In genomic region chr9:31998488-31999280, GRCm38 (mm10) we compare ENCODE assay signal across 25 mouse cellular contexts.
DNase-seq lines count a peak whose midpoint lies in the region; ATAC-seq and TF ChIP-seq lines count a peak whose summit lies in the region.
"Had no signal": no experiment of that assay in that cellular context is flagged by ENCODE, and none has a peak within 500 bp of the region (broad histone marks: within the 10 kb centered on the region; RNA-seq: fewer than 3 reads in every experiment).

No protein-coding gene starts in this region.

- no peak overlapping the region for H3K4me2 ChIP-seq in heart, embryonic 13.5 days
- no peak overlapping the region for H3K4me2 ChIP-seq in liver, postnatal 0 days (ENCODE audit: low read depth, low read length)
- H3K4me2 ChIP-seq in intestine, embryonic 15.5 days (replicated peaks) = no peak overlapping the region
- no peak overlapping the region for H3K4me2 ChIP-seq in stomach, postnatal 0 days (replicated peaks; ENCODE audit: low read depth)
- H3K4me2 ChIP-seq: forebrain, embryonic 13.5 days; hindbrain, embryonic 13.5 days; midbrain, embryonic 15.5 days had no signal

- TF ChIP-seq CTCF in liver, adult 2 months (IDR thresholded peaks at IDR 0.05; ENCODE audit: low read depth, low read length) = no peak
- no peak for TF ChIP-seq CTCF in liver, postnatal 0 days (IDR thresholded peaks at IDR 0.05; ENCODE audit: low read depth)
- TF ChIP-seq CTCF in stomach, postnatal 0 days (IDR thresholded peaks at IDR 0.05; ENCODE audit: low read depth) = no peak

- no peak for TF ChIP-seq POLR2A in liver, adult 2 months (IDR thresholded peaks at IDR 0.05; ENCODE audit: extremely low read depth, insufficient read depth, low read length)

- no peak for TF ChIP-seq EP300 in liver, postnatal 0 days (IDR thresholded peaks at IDR 0.05; ENCODE audit: low read depth)
- no peak for TF ChIP-seq EP300 in stomach, postnatal 0 days (optimal IDR thresholded peaks at IDR 0.05)

- H3K9ac ChIP-seq in heart, embryonic 13.5 days = no peak overlapping the region
- H3K9ac ChIP-seq in liver, adult 2 months (ENCODE audit: low read depth, low read length) = no peak overlapping the region
- no peak overlapping the region for H3K9ac ChIP-seq in liver, postnatal 0 days (replicated peaks)
- H3K9ac ChIP-seq in intestine, embryonic 15.5 days = no peak overlapping the region
- no peak overlapping the region for H3K9ac ChIP-seq in stomach, postnatal 0 days (ENCODE audit: low read length)
- H3K9ac ChIP-seq: forebrain, embryonic 13.5 days; hindbrain, embryonic 13.5 days; limb, embryonic 13.5 days; liver, embryonic 12.5 days; midbrain, embryonic 15.5 days had no signal

- no peak for ATAC-seq in heart, embryonic 13.5 days (ENCODE audit: extremely low read depth, insufficient number of reproducible peaks, low FRiP score, low TSS enrichment)
- no peak for ATAC-seq in liver, postnatal 0 days
- ATAC-seq in intestine, embryonic 15.5 days = 0 out of 2 replicates have a peak, but pooled peaks have one; percentile 19
- peak; percentile 53 for ATAC-seq in stomach, postnatal 0 days (ENCODE audit: low FRiP score, low TSS enrichment)

- no peak for DNase-seq in heart, postnatal 14 days
- no peak for DNase-seq in liver, adult 2 months (ENCODE audit: extremely low read depth, low read depth, low spot score)
- DNase-seq in liver, postnatal 0 days = no peak
- no peak for DNase-seq in stomach, postnatal 0 days (ENCODE audit: low spot score)
- no peak for DNase-seq in urinary bladder, postnatal 36 days (ENCODE audit: low spot score in 2 of 2)
- DNase-seq: adrenal gland, adult 8-10 months; cerebellum, adult 2 months; cerebellum, postnatal 14 days; gastrocnemius, postnatal 10 days; kidney, adult 2 months; kidney, postnatal 36 days; lung, adult 18-20 months; thymus, adult 2 months; thymus, postnatal 36 days had no signal

- H3K4me1 ChIP-seq in heart, embryonic 13.5 days = peaks cover 51% of the 10 kb centered on the region
- peaks cover 40% of the 10 kb centered on the region for H3K4me1 ChIP-seq in liver, adult 2 months (ENCODE audit: control insufficient read depth, insufficient read depth, low read length)
- peaks cover 16% of the 10 kb centered on the region for H3K4me1 ChIP-seq in liver, postnatal 0 days (ENCODE audit: insufficient read depth)
- H3K4me1 ChIP-seq in intestine, embryonic 15.5 days (replicated peaks) = peaks cover 30% of the 10 kb centered on the region
- H3K4me1 ChIP-seq in stomach, postnatal 0 days (replicated peaks; ENCODE audit: control insufficient read depth, insufficient read depth) = peaks cover 6% of the 10 kb centered on the region; the same call in 1 of the 2 replicates

- no peak overlapping the region for H3K4me3 ChIP-seq in heart, embryonic 13.5 days
- no peak overlapping the region for H3K4me3 ChIP-seq in liver, adult 2 months (ENCODE audit: insufficient read depth, low read depth, low read length)
- H3K4me3 ChIP-seq in liver, postnatal 0 days (ENCODE audit: low read depth, low read length) = no peak overlapping the region
- H3K4me3 ChIP-seq in intestine, embryonic 15.5 days (replicated peaks) = no peak overlapping the region
- H3K4me3 ChIP-seq in stomach, postnatal 0 days (ENCODE audit: low read depth, low read length) = no peak overlapping the region
- H3K4me3 ChIP-seq: erythroblast, embryonic 14.5 days; forebrain, embryonic 13.5 days; hindbrain, embryonic 13.5 days; left cerebral cortex, adult 2 months; limb, embryonic 13.5 days; liver, embryonic 12.5 days; midbrain, embryonic 15.5 days had no signal

- intact Hi-C loops in heart, postnatal 14 days (cut with DNase I) = no loop called here

- no peaks in the 10 kb centered on the region for H3K9me3 ChIP-seq in heart, embryonic 13.5 days
- no peaks in the 10 kb centered on the region for H3K9me3 ChIP-seq in liver, postnatal 0 days (ENCODE audit: low read length)
- H3K9me3 ChIP-seq in intestine, embryonic 15.5 days = no peaks in the 10 kb centered on the region
- H3K9me3 ChIP-seq in stomach, postnatal 0 days (ENCODE audit: control insufficient read depth, low read length) = no peaks in the 10 kb centered on the region
- H3K9me3 ChIP-seq: forebrain, embryonic 13.5 days; hindbrain, embryonic 13.5 days; limb, embryonic 13.5 days; liver, embryonic 12.5 days; midbrain, embryonic 15.5 days had no signal

- H3K27me3 ChIP-seq in heart, embryonic 13.5 days (replicated peaks) = no peaks in the 10 kb centered on the region
- H3K27me3 ChIP-seq in liver, adult 2 months (ENCODE audit: control insufficient read depth, insufficient read depth, low read length) = no peaks in the 10 kb centered on the region
- no peaks in the 10 kb centered on the region for H3K27me3 ChIP-seq in liver, postnatal 0 days (ENCODE audit: insufficient read depth, low read length)
- no peaks in the 10 kb centered on the region for H3K27me3 ChIP-seq in intestine, embryonic 15.5 days (replicated peaks)
- H3K27me3 ChIP-seq in stomach, postnatal 0 days (ENCODE audit: control insufficient read depth, insufficient read depth, low read length) = no peaks in the 10 kb centered on the region
- H3K27me3 ChIP-seq: CH12.LX; forebrain, embryonic 13.5 days; hindbrain, embryonic 13.5 days; limb, embryonic 13.5 days; midbrain, embryonic 15.5 days had no signal

- WGBS in heart, embryonic 13.5 days = 67% methylated on average over 4 of the region's 4 CpGs
- WGBS in liver, adult 2 months = 95% methylated on average over 4 of the region's 4 CpGs
- 68% methylated on average over 4 of the region's 4 CpGs for WGBS in liver, postnatal 0 days (ENCODE audit: insufficient replicate concordance)
- WGBS in intestine, embryonic 15.5 days = 62% methylated on average over 4 of the region's 4 CpGs
- WGBS in stomach, postnatal 0 days = 70% methylated on average over 4 of the region's 4 CpGs

- H3K27ac ChIP-seq in heart, embryonic 13.5 days (replicated peaks) = peak overlapping the region; percentile 98
- H3K27ac ChIP-seq in liver, adult 2 months (replicated peaks; ENCODE audit: insufficient read depth, low read depth, low read length) = peak overlapping the region; percentile 45
- no peak overlapping the region for H3K27ac ChIP-seq in liver, postnatal 0 days (ENCODE audit: low read depth)
- 0 out of 2 replicates have a peak overlapping the region, but pooled peaks have one; percentile 8 for H3K27ac ChIP-seq in intestine, embryonic 15.5 days
- no peak overlapping the region for H3K27ac ChIP-seq in stomach, postnatal 0 days (replicated peaks)
- H3K27ac ChIP-seq: forebrain, embryonic 13.5 days; hindbrain, embryonic 13.5 days; liver, embryonic 12.5 days; macrophage; midbrain, embryonic 15.5 days had no signal

- H3K36me3 ChIP-seq in heart, embryonic 13.5 days = no peaks in the 10 kb centered on the region
- H3K36me3 ChIP-seq in liver, adult 2 months (ENCODE audit: control insufficient read depth, insufficient read depth, low read length) = no peaks in the 10 kb centered on the region
- H3K36me3 ChIP-seq in liver, postnatal 0 days (replicated peaks; ENCODE audit: insufficient read depth, low read length) = no peaks in the 10 kb centered on the region
- H3K36me3 ChIP-seq in intestine, embryonic 15.5 days = no peaks in the 10 kb centered on the region
- H3K36me3 ChIP-seq in stomach, postnatal 0 days (ENCODE audit: control insufficient read depth, insufficient read depth, low read length) = no peaks in the 10 kb centered on the region
- H3K36me3 ChIP-seq: hindbrain, embryonic 13.5 days; limb, embryonic 13.5 days; liver, embryonic 12.5 days; midbrain, embryonic 15.5 days had no signal

- H3K79me2 ChIP-seq in liver, adult 2 months (ENCODE audit: control insufficient read depth, insufficient read depth, low read length) = peaks cover under 1% of the 10 kb centered on the region; the same call in 1 of the 2 replicates

Comparison
In these comparisons a context has a peak if more than half of its experiments do, and no peak if none do; other contexts are left out.
1. H3K27ac ChIP-seq: peak in heart, embryonic 13.5 days (single experiment), liver, adult 2 months (single experiment) and intestine, embryonic 15.5 days (single experiment); none in liver, postnatal 0 days (single experiment) and stomach, postnatal 0 days (single experiment).
2. ATAC-seq: peak in intestine, embryonic 15.5 days (single experiment) and stomach, postnatal 0 days (single experiment); none in heart, embryonic 13.5 days (single experiment) and liver, postnatal 0 days (single experiment).